In the genomic region with DNA sequence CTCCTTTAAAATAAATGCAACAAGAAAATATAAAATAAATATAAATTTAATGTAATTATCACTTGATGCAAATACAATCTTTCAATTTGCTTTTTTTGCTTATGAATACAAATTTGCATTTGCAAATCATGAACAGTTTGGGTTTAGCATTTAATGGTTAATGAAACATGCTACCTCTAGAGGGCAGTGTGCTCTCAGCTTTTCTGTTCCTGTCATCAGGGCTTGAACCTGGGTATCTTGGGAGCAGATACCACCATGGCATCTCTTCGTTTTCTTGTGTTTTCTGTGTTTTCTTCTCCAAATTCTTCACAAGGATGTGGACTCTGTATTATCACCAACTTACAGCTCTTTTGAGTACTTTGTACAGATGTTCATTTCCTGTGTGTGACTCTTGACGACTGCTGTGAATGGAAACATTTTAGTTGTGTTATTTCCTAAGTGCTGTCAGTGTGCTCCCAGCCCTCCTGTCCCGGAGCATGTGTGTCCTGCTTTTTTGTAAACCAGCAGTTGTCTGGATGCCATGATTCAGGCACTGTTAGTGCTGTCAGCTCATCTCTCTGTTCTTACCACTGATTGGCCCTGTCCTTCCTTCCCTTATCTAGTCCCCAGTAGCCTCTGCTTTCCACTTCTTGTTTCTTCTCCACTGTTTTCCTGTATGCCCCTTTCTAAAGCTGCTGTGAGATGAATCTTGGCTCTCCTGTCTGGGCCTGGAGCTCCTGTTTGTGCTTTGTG, we compare ENCODE assay signal across 8 mouse cellular contexts.
DNase-seq lines count a peak whose midpoint lies in the region; TF ChIP-seq lines count a peak whose summit lies in the region.

No protein-coding gene starts in this region.

- peaks cover 3% of the 10 kb centered on the region; the same call in 1 of the 2 replicates for H3K4me1 ChIP-seq in limb, embryonic 10.5 days

- intact Hi-C loops in gastrocnemius, adult 2 months (cut with DNase I): loop anchor here (2.0 to 5.0 kb wide), 3 partner anchors 51 to 324 kb away; no protein-coding TSS in a partner anchor
- intact Hi-C loops in gastrocnemius, postnatal 36 days (cut with DNase I): loop anchor here (2.0 kb wide), 1 partner anchor 305 kb away; no protein-coding TSS in a partner anchor

- H3K27me3 ChIP-seq in limb, embryonic 10.5 days (ENCODE audit: low read depth, poor library complexity, severe bottlenecking): peaks cover 65% of the 10 kb centered on the region

- no peaks in the 10 kb centered on the region for H3K9me3 ChIP-seq in limb, embryonic 10.5 days (replicated peaks)

- peak overlapping the region; percentile 44 for H3K27ac ChIP-seq in gastrocnemius, adult 2 months
- no peak overlapping the region for H3K27ac ChIP-seq in limb, embryonic 10.5 days

- no peak overlapping the region for H3K4me3 ChIP-seq in gastrocnemius, adult 2 months
- no peak overlapping the region for H3K4me3 ChIP-seq in limb, embryonic 10.5 days

- no peaks in the 10 kb centered on the region for H3K36me3 ChIP-seq in limb, embryonic 10.5 days

- WGBS in limb, embryonic 10.5 days: 51% methylated on average over 3 of the region's 3 CpGs

- no peak for DNase-seq in gastrocnemius, adult 2 months
- DNase-seq in gastrocnemius, postnatal 36 days: no peak
- peak; percentile 23 for DNase-seq in ovary, postnatal 14 days (ENCODE audit: low spot score)
- DNase-seq in ovary, adult 18-20 months (ENCODE audit: low spot score): no peak
- peak; percentile 64 to 66 for DNase-seq in cerebellum, postnatal 14 days
- DNase-seq in limb, embryonic 10.5 days (ENCODE audit: low spot score): peak; percentile 45
- DNase-seq in thymus, postnatal 25 days: peak; percentile 11
- no peak for DNase-seq in frontal cortex, postnatal 36 days (ENCODE audit: low spot score in 2 of 2)

- TF ChIP-seq CTCF in gastrocnemius, adult 2 months (IDR thresholded peaks at IDR 0.05): peak; percentile 79

Comparison
In these comparisons a context has a peak if more than half of its experiments do, and no peak if none do; other contexts are left out.
1. DNase-seq: peak in ovary, postnatal 14 days (single experiment), cerebellum, postnatal 14 days (2 of 2), limb, embryonic 10.5 days (single experiment) and thymus, postnatal 25 days (single experiment); none in gastrocnemius, adult 2 months (single experiment), gastrocnemius, postnatal 36 days (0 of 2), ovary, adult 18-20 months (single experiment) and frontal cortex, postnatal 36 days (0 of 2).